Mouse (Mus musculus): Measurements from ENCODE around the gene Cpa1. TPM values are rescaled to one million over a fixed set of nuclear protein-coding genes. Genes with fewer than 3 reads are reported as not detected.
A peak's percentile ranks its signal among the peaks of the same experiment; 100 is the strongest.

Gene Cpa1
- total and polyA plus RNA-seq, 2 experiments from 2014 or later: 0.29 TPM; not detected in 1

- Histone ChIP-seq H3K27me3 (ENCODE audit: insufficient read depth, low read length) (no peaks in the 10 kb centered on the region), H3K4me1 (ENCODE audit: insufficient read depth) (no peaks in the 10 kb centered on the region), H3K9me3 (ENCODE audit: low read length) (no peaks in the 10 kb centered on the region), H3K27ac (ENCODE audit: low read depth, low read length) (no peak overlapping the region), H3K36me3 (ENCODE audit: insufficient read depth) (no peaks in the 10 kb centered on the region), H3K4me2 (ENCODE audit: low read depth) (no peak overlapping the region), H3K9ac (no peak overlapping the region), H3K4me3 (ENCODE audit: low read depth, low read length) (no peak overlapping the region)
- TF ChIP-seq CTCF (IDR thresholded peaks at IDR 0.05; ENCODE audit: low read depth): no peak
- DNase-seq (no peak), ATAC-seq (no peak)
- WGBS: 45% methylated on average over 4 of the region's 4 CpGs
Observed at GRCm38 (mm10) chr6:30636186-30636842, 2.7 kb upstream of the Cpa1 start.

GRCm38 (mm10) chr6:30643694-30644460, 4.9 kb downstream of the Cpa1 start:
- no peaks in the 10 kb centered on the region for H3K4me1 ChIP-seq (ENCODE audit: insufficient read depth)
- no peaks in the 10 kb centered on the region for H3K9me3 ChIP-seq (ENCODE audit: low read length)
- ATAC-seq (no peak), DNase-seq (no peak)
- H3K27me3 ChIP-seq (ENCODE audit: insufficient read depth, low read length): no peaks in the 10 kb centered on the region
- no peaks in the 10 kb centered on the region for H3K36me3 ChIP-seq (ENCODE audit: insufficient read depth)
- H3K4me3 ChIP-seq (ENCODE audit: low read depth, low read length): no peak overlapping the region
- TF ChIP-seq CTCF (IDR thresholded peaks at IDR 0.05; ENCODE audit: low read depth): no peak
- no peak overlapping the region for H3K4me2 ChIP-seq (ENCODE audit: low read depth)
- H3K9ac ChIP-seq: no peak overlapping the region
- H3K27ac ChIP-seq (ENCODE audit: low read depth, low read length): no peak overlapping the region
- 78% methylated on average over 12 of the region's 12 CpGs for WGBS

GRCm38 (mm10) chr6:30644462-30644861, 5.4 kb downstream of the Cpa1 start:
- Histone ChIP-seq H3K27ac (ENCODE audit: low read depth, low read length) (no peak overlapping the region), H3K9me3 (ENCODE audit: low read length) (no peaks in the 10 kb centered on the region), H3K4me2 (ENCODE audit: low read depth) (no peak overlapping the region), H3K9ac (no peak overlapping the region), H3K27me3 (ENCODE audit: insufficient read depth, low read length) (no peaks in the 10 kb centered on the region), H3K4me1 (ENCODE audit: insufficient read depth) (no peaks in the 10 kb centered on the region), H3K4me3 (ENCODE audit: low read depth, low read length) (no peak overlapping the region), H3K36me3 (ENCODE audit: insufficient read depth) (no peaks in the 10 kb centered on the region)
- ATAC-seq (no peak), DNase-seq (no peak)
- 35% methylated on average over 3 of the region's 3 CpGs for WGBS
- TF ChIP-seq CTCF (IDR thresholded peaks at IDR 0.05; ENCODE audit: low read depth): no peak

- TF ChIP-seq CTCF (IDR thresholded peaks at IDR 0.05; ENCODE audit: low read depth): no peak
- Histone ChIP-seq H3K9ac (no peak overlapping the region), H3K4me2 (ENCODE audit: low read depth) (no peak overlapping the region), H3K27ac (ENCODE audit: low read depth, low read length) (no peak overlapping the region), H3K36me3 (ENCODE audit: insufficient read depth) (no peaks in the 10 kb centered on the region), H3K27me3 (ENCODE audit: insufficient read depth, low read length) (no peaks in the 10 kb centered on the region), H3K4me3 (ENCODE audit: low read depth, low read length) (no peak overlapping the region), H3K9me3 (ENCODE audit: low read length) (no peaks in the 10 kb centered on the region), H3K4me1 (ENCODE audit: insufficient read depth) (peaks cover 8% of the 10 kb centered on the region; the same call in 1 of the 2 replicates)
- ATAC-seq (no peak), DNase-seq (no peak)
- WGBS: 80% methylated on average over 6 of the region's 6 CpGs
Observed at GRCm38 (mm10) chr6:30645379-30645778, 6.4 kb downstream of the Cpa1 start.

GRCm38 (mm10) chr6:30649651-30650296, 10.8 kb downstream of the Cpa1 start:
- ATAC-seq (peak; percentile 26; the same call in 1 of the 2 replicates), DNase-seq (peak; percentile 54)
- Histone ChIP-seq H3K27me3 (ENCODE audit: insufficient read depth, low read length) (no peaks in the 10 kb centered on the region), H3K36me3 (ENCODE audit: insufficient read depth) (no peaks in the 10 kb centered on the region), H3K4me3 (ENCODE audit: low read depth, low read length) (no peak overlapping the region), H3K9ac (no peak overlapping the region), H3K4me1 (ENCODE audit: insufficient read depth) (peaks cover 25% of the 10 kb centered on the region), H3K4me2 (ENCODE audit: low read depth) (no peak overlapping the region), H3K27ac (ENCODE audit: low read depth, low read length) (no peak overlapping the region), H3K9me3 (ENCODE audit: low read length) (no peaks in the 10 kb centered on the region)
- 43% methylated on average over 11 of the region's 11 CpGs for WGBS
- no peak for TF ChIP-seq CTCF (IDR thresholded peaks at IDR 0.05; ENCODE audit: low read depth)

GRCm38 (mm10) chr6:30652425-30653188, 13.6 kb downstream of the Cpa1 start:
- Histone ChIP-seq H3K4me3 (ENCODE audit: low read depth, low read length) (no peak overlapping the region), H3K36me3 (ENCODE audit: insufficient read depth) (no peaks in the 10 kb centered on the region), H3K27me3 (ENCODE audit: insufficient read depth, low read length) (no peaks in the 10 kb centered on the region), H3K9me3 (ENCODE audit: low read length) (no peaks in the 10 kb centered on the region), H3K9ac (no peak overlapping the region), H3K4me1 (ENCODE audit: insufficient read depth) (peaks cover 33% of the 10 kb centered on the region), H3K27ac (ENCODE audit: low read depth, low read length) (peak overlapping the region; percentile 54; the same call in 1 of the 2 replicates), H3K4me2 (ENCODE audit: low read depth) (no peak overlapping the region)
- WGBS: 46% methylated on average over 9 of the region's 9 CpGs
- ATAC-seq: no peak
- DNase-seq: no peak
- TF ChIP-seq CTCF (IDR thresholded peaks at IDR 0.05; ENCODE audit: low read depth): no peak
